Mouse (Mus musculus) layer of hippocampus, postnatal 25 days (tissue): Measurements from ENCODE around the gene Ccdc188. TPM values are rescaled to one million over a fixed set of nuclear protein-coding genes. Genes with fewer than 3 reads are reported as not detected.

Source experiments
- DNase-seq, 2 experiments: peaks; one replicate each; pipeline ENCODE4 v3.0.0; 2022; ENCODE audit warnings: mixed read lengths in 2 of 2, low spot score in 1 of 2; ENCODE audit errors: extremely low spot score in 1 of 2
- total RNA-seq, 2 experiments: library from RNA; stranded (reverse); gene quantifications; 2 replicates each; pipeline ENCODE4 v1.2.3; 2021

Gene Ccdc188
- total RNA-seq, 2 experiments from 2014 or later: not detected

DNA sequence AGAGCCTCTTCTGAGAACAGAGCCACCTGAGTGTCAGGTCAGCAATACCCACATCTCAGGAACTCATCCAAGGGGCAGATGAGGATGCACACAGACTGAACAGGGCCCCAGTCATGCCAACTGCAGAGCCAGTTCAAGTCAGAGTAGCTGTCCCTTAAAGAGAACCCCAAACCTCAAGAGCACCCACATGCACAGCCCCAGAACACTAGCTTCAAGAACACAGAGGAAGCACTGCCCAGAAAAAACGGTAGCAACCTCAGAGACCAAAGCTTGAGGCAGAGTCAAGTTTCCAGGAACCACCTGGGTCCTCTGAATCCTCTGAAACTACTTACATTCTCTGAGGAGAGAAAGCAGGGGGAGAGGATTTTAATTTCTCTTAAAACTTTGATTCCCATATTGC, 15.8 kb downstream of the Ccdc188 start:
- DNase-seq: no peak

DNA sequence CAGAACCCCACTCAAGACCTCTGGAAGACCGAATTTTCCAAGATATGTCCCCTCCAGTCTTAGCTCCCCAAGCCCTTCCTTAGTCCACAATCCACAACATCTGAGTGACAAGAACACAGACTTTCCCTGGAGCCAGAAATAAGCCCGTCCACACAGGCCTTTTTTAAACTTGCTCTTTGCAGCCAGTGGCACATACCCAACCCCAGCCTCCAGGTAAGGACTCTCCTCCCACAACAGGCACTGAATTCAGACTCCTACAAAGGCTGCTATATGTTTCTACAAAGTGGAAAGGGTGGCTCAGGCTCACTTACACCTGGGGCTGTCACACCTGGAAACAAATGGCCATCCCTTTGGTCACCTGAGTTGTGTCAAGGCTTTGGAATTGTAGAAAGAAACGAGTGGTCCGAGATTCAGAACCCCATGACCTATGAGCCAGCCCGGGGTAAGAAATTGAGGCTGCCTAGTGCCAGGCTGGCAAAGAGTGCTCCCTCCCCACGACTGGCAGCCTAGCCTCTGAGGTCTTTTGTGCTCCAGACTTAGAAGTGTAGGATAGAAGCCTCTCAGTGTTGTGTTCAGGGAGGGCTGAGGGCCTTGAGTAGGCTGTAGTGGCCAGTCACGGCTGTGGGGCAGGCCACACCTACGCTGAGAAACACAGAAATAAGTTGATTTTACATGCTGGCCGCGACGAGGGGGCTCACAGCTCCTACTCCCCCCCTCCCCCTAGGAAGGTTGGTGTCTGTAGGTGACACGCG, 16.4 kb downstream of the Ccdc188 start:
- DNase-seq: no peak

- peak in 1 of 2 experiments; percentile 67 for DNase-seq
These were observed 17.2 kb downstream of the Ccdc188 start, which contains the start of gene Zdhhc8 for GRCm38 (mm10) chr16:18234671-18235388. Gene Zdhhc8 (minus strand): TSS chr16:18235136.

DNA sequence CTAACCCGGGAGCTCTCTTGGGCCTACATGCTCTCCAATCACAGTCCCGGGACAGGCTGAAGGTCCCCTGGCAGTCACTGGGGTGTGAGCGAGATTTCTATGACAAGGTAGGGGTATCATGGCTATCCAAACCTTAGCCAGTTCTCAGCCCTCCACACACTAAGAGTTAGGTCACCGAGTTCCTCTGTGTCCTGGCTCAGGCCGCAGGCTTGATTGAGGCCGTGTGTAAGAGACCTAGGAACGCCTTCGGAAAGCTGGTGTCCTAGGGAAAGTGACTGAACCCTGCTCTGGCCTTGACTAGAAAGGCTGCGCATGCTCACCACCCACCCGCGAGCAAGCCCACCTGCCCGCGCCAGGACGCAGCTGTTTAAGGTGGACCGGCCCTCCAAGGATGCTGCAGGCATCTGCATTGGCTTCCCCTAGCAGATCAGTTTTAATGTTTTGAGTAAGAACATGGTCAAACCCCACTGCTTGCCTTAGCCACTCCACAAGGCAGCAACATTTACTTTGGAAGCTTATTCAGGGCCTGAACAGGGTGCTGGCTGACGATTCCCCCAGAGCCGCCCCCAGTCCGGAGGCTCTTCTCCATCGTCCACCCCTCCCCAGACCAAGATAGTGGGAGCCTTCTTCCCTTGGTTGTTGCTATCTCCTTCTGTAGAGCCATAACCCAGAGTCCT, 17.8 kb downstream of the Ccdc188 start:
- DNase-seq: peak in 1 of 2 experiments; percentile 56

- no peak for DNase-seq
These were observed 19.2 kb downstream of the Ccdc188 start for GRCm38 (mm10) chr16:18236676-18237501.

GRCm38 (mm10) chr16:18241581-18241980, 23.9 kb downstream of the Ccdc188 start:
- no peak for DNase-seq

GRCm38 (mm10) chr16:18247521-18248399, 30.1 kb downstream of the Ccdc188 start:
- no peak for DNase-seq

- DNase-seq: peak; percentile 96 to 97
These were observed 31.0 kb downstream of the Ccdc188 start, which contains the start of the genes Trmt2a and Ranbp1 for GRCm38 (mm10) chr16:18248433-18249363. Gene Trmt2a (plus strand): TSS chr16:18248679. Gene Ranbp1 (minus strand): TSS chr16:18248732.

DNA sequence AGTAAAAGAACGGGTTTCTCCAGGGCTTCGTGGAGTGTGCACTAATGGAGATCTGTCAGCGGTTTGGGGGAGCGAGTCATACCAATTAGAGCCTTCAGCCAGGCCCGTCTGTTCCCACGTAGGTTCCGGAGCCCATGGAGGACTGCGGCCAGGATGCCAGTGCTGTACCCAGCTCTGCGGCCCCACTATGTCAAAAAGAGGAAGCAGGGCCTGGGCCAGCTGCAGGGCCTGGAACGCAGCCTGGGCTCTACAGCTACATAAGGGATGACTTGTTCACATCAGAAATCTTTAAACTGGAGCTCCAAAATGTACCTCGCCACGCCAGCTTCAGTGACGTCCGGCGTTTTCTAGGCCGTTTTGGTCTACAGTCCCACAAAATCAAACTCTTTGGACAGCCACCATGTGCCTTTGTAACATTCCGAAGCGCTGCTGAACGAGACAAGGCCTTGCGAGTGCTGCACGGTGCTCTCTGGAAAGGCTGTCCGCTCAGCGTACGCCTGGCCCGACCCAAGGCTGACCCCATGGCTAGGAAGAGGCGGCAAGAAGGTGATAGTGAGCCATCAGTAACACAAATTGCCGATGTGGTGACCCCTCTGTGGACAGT, 31.8 kb downstream of the Ccdc188 start:
- DNase-seq: no peak

DNA sequence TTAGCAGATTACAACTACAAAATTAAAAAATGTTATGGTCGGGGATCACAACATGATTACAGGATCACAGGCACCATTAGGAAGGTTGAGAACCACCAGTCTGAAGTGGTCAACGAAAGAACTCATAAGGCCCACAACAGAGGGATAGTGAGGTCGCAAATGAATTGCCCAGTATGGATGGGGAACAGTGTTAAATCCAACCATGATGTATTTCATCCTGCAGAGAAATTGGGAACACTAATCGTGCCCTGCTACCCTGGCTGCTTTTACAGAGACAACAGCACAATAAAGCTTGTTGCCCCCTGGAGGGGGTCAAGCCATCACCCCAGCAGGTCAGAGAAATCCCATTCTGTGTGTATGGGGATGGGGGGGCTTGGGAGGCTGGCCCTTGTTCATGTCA, 32.6 kb downstream of the Ccdc188 start:
- no peak for DNase-seq

DNA sequence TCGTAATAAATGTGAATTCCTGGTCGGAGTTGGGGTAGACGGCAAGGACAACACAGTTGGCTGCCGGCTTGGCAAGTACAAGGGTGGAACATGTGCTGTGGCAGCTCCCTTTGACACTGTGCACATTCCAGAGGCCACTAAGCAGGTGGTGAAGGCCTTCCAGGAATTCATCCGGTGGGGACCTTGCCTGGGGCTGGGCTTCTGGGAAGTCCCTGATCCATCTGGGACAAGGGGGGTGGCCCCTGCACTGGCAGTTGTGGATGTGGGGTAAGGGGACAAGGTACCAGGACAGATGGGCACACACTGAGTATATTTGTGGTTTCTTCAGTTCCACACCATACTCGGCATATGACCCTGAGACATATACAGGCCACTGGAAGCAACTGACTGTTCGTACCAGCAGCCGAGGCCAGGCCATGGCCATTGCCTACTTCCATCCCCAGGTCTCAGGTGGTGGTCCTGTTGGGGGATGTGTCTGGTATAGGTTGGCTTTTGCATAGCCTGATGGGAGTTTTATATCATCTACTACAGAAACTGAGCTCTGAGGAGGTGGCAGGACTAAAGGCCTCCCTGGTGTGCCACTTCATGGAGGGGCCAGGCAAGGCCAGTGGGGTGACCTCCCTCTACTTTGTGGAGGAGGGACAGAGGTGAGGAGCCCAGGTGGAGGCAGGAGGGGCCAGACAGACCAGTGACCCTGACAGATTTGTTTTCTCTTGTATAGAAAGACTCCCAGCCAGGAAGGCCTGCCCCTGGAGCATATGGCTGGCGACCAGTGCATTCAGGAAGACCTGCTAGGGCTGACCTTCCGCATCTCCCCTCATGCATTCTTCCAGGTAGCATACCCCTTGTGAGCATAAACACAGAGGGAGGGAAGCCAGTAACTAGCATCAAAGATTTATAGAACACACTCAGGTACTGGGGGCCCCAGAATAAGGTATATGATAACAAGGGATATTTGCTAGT, 33.4 kb downstream of the Ccdc188 start:
- DNase-seq: no peak

- DNase-seq: no peak
These were observed 35.1 kb downstream of the Ccdc188 start for GRCm38 (mm10) chr16:18252736-18253135.

- DNase-seq: no peak
These were observed 36.2 kb downstream of the Ccdc188 start for GRCm38 (mm10) chr16:18253866-18254265.

- DNase-seq: no peak
These were observed 40.5 kb downstream of the Ccdc188 start, which contains the start of gene Gm49776 for GRCm38 (mm10) chr16:18258221-18258620. Gene Gm49776 (minus strand): TSS chr16:18258321.

DNA sequence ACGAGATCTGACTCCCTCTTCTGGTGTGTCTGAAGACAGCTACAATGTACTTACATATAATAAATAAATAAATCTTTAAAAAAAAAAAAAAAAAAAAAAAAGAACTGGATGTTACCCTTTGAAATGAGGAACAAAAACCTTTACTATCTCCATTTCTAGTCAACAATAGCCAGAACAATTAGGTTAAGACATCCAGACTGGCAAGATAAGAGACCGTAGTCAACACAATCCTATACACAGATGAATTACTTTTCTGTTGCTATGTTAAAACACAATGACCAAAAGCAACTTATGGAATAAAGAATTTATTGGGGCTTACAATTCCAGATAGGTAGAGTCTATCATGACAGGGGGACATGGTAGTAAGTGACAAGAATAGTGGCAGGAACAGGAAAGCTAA, 47.3 kb downstream of the Ccdc188 start:
- no peak for DNase-seq

DNA sequence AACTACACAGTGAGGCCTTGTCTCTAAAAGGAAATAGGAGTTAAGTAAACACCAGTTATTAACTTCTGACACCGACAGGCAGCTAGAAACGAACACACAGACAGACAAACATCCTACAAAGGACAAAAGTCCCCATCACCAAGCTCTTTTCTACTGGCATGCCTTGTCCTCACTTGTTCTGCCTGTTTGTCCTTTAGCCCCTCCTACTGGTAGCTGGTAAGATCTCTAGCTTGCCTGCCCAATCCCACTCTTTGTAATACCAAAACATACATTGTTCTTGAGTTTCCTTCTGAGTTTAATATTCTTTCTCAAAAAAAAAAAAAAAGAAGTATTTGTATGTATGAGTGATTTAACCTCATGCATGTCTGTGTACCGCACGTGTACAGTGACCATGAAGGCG, 50.5 kb downstream of the Ccdc188 start:
- no peak for DNase-seq
